Mouse (Mus musculus): ENCODE data around the gene Cacng6.

Gene Cacng6

GRCm38 (mm10) chr7:3463306-3463705 is 39.3 kb downstream of the Cacng6 start:
- DNase-seq (ENCODE audit: low read depth): no peak

- no peak for DNase-seq (ENCODE audit: low read depth)
Measured at GRCm38 (mm10) chr7:3468614-3469013, 44.6 kb downstream of the Cacng6 start.

DNA sequence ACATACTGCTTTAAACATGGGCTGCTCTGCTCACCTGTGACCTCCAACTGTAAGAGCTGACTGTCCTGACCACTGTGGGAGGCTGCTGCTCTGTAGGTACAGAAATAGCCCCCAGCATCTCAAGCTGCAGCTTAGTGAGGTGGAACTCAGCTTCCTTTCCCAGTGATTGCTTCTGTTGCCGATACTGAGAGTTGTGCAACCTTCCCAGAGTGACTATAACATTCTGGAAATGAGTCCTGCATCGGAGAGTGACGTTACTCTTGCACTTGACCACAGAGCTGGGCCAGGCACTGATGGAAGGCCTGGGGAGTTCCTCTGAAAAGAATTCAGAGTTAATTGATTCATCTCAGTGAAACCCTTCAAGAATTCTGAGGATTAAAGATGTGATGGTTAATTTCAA is 48.8 kb downstream of the Cacng6 start:
- DNase-seq (ENCODE audit: low read depth): no peak

- no peak for DNase-seq (ENCODE audit: low read depth)
Measured at GRCm38 (mm10) chr7:3474291-3475080, 50.5 kb downstream of the Cacng6 start.

- DNase-seq (ENCODE audit: low read depth): no peak
Measured at GRCm38 (mm10) chr7:3476728-3477127, 52.7 kb downstream of the Cacng6 start.

DNA sequence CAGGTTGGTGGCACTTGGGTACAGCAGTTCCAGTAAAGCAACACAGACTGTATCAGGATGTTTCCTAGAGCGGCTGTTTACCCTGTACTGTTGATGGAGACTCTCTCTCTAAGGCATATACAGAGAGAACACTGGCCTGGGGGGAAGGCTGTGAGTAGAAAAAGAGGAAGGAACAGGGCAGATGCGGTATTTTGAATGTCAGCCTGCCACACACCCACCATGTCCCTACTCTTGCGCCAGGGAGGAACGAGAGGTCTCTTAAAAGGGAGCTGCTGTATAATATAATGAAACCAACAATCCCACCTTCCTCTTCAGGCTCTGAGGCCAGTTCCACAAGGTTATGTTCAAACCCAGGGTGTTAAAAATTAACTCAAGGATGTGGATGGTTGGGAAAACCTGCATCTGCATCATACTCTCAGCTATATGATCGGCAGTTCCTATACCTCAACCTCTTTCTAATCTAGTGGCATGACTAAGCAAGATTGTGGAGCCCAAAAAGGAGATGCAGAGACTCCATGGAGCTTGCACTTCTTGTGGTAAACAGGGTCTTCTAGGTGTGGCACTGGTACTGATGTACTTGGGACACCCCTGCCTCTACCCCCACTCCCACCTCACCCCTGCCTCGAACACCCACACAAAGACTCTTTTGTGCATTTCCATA is 58.1 kb downstream of the Cacng6 start:
- DNase-seq (ENCODE audit: low read depth): no peak
